Mouse (Mus musculus) T-helper 2 cell (primary cell): ENCODE measurements around the gene Abhd13.

ENCODE experiments used
- in situ Hi-C: fragments of 300-600 bp; cut with MboI, MseI; formaldehyde crosslinking; loops from one replicate; pipeline ENCODE4 v1.15.1; 2025; ENCODE audit warnings: high pct_unique_total_duplicates

Gene Abhd13

GRCm38 (mm10) chr8:9977573-9978314, at the start of gene Abhd13, which contains the start of gene Lig4:
Gene Abhd13 (plus strand): TSS chr8:9977707.
Gene Lig4 (minus strand): TSS chr8:9977686.
- in situ Hi-C loops: loop anchor here (25.0 kb wide), 1 partner anchor 1660 kb away; the partner anchor contains the start of gene Ankrd10

- in situ Hi-C loops: loop anchor here (5.0 kb wide), 1 partner anchor 583 kb away; no protein-coding TSS in a partner anchor
These were observed 47.6 kb upstream of the Abhd13 start for GRCm38 (mm10) chr8:9929746-9930445.

DNA sequence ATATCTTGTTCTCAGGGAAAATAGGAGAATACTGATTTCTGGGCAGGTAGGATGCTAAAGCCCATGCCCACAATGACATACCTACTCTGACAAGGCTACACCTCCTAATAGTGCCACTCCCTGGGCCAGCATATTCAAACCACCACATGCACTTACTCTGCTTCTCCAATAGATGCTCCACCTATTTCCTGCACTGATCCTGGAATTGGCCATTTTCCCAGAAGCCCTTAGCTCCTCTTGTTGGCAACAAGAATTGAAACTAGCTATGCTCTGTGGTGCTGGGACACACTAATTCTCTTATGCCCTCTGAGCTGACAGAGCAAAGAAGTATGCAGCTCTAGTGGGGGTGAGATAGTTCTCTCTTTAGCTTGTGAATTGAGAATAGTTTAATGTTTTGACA, 44.8 kb upstream of the Abhd13 start:
- in situ Hi-C loops: loop anchor here (5.0 kb wide), 1 partner anchor 585 kb away; no protein-coding TSS in a partner anchor

DNA sequence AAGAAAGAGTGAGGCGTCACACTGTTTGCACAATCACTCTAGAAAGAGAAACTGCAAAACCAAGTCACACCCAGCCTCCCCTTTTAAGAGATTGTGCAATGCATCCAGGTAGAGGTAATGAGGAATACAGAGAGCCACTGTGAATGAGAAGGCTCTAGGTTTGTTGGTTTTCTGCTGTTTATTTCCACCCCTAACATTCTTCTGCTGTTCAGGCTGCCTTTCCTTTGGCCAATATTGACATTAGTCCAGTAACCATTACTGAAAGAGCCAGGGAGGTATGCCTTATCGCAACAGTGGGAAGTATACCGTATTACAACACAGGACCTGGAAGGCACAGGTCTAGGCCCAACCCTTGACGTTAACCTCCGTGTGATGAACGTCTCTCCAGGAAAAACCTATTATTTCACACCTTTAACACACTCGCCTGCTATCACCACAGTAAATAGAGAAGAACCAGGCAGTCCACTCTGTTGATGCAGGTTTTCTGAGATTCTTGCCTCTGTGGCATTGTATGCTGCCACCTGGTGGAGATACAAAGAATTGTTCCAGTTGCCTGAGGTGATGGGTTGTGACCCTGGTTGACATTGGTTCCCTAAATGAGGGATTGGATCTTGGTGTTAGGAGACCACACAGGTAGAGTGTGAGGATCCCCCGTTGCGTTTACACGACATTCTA, 42.5 kb upstream of the Abhd13 start:
- in situ Hi-C loops: loop anchor here (5.0 kb wide), 1 partner anchor 588 kb away; no protein-coding TSS in a partner anchor

DNA sequence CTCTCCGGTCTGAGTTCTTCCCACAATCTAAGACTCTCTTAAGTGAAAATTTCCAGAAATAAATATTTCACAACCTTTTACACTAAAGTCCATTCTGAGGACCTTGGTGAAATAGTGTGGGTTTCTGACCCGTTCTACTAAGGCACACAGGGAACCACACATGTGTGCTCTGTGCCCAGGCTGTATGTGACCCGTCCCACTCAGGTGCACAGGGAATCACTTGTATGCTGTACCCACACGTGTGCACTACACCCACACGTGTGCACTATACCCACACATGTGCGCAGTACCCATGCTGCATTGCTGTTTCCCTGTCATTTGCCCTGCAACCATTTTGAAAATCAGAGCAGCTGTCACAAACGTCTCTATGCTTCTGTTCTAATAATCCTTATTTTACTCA, 41.9 kb upstream of the Abhd13 start:
- in situ Hi-C loops: no loop called here

DNA sequence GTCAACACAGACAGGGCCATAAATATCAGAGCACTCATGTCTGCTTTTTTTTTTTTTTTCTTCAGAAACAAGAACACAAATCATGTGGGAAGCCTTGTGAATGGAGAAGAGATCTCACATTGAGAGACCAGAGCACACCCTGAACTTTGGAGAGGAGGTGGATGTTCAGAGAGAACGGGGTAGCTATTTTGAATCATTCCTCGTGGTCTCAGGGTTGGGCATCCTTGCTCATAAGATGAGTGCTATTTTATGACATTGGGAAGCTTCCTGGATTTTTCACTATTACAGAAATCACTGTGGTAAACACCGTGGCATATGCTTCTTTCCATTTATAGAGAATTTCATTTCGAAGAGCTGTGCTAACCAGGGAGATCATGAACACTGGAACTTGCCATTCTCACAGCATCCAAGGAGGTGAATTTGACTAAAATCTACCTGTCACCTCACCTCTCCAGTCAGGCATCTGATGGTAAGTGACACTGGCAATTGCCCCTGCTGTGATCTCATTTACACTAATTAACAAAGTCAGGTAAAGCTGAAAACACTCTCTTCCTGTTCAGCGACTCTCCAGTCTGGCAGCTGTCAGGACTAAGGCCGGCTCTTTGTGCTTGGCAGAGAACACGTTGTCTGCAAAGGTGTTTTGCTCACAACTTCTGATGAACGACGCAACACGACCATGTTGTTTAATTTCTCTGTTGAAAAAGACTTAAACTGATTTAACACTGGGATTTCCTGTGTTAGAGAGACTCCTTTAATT, 28.2 kb upstream of the Abhd13 start:
- in situ Hi-C loops: loop anchor here (10.0 kb wide), 1 partner anchor 1245 kb away; no protein-coding TSS in a partner anchor

DNA sequence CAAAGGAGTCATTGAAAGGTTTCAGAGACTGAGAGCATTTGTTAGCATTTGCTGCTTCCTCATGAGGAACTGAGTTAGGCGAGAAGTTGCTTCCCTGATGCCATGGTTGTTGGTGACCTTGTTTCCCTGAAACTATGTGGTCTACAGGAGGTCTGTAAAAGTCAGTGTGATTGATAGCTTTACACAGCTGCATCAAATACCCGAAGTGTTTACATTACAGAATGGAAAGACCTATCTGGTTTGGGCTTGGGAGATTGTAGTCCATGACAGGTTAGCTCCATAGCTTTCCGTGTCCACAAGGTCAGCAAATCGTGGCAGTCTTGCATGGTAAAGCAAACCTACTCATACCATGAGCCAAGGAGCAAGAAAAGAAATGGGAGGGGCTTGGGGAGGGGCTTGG, 19.2 kb upstream of the Abhd13 start:
- in situ Hi-C loops: no loop called here

DNA sequence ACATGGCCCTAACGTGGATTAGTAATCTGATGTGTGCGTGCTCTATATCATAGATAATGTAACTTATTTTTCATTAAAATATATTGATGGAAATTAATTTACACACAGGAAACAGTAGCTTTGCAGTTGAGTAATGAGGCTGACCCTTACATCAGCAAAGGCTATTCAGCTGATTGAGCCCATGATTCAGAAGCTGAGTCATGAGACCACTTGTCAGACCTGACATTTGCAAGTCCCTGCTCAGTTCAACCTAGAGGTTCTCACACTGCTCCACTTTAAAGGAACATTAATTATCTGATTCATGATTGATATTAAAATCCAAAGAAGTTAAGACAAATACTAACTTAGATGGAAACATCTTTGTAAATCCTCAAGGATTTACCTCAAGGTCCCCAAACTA, 17.6 kb upstream of the Abhd13 start:
- in situ Hi-C loops: no loop called here

DNA sequence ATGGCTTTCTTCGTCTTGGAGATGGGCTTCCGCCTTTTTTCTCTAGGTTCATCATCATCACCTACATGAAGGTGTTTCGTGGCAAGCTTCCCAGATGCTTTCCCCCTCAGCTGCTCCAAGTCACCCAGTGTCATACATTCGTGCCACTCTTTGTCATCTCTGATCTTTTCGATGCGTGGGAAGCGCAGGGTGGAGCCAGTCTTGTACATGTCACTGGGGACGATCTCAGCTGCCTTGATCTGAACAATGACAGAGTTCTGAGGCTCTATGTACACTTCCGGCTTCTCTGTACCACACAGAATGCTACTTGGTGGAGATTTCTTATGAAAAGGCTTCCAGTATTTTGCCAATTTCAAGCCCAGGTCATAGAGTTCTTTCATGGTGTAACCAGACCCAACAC, 5.6 kb upstream of the Abhd13 start:
- in situ Hi-C loops: no loop called here

GRCm38 (mm10) chr8:9975276-9975675, 2.2 kb upstream of the Abhd13 start:
- in situ Hi-C loops: loop anchor here (25.0 kb wide), 1 partner anchor 1662 kb away; the partner anchor contains the start of gene Ankrd10

- in situ Hi-C loops: loop anchor here (25.0 kb wide), 1 partner anchor 1661 kb away; the partner anchor contains the start of gene Ankrd10
These were observed 1.5 kb upstream of the Abhd13 start for GRCm38 (mm10) chr8:9975898-9976611.

- in situ Hi-C loops: loop anchor here (25.0 kb wide), 1 partner anchor 1660 kb away; the partner anchor contains the start of gene Ankrd10
These were observed 491 bp upstream of the Abhd13 start for GRCm38 (mm10) chr8:9977016-9977415.

DNA sequence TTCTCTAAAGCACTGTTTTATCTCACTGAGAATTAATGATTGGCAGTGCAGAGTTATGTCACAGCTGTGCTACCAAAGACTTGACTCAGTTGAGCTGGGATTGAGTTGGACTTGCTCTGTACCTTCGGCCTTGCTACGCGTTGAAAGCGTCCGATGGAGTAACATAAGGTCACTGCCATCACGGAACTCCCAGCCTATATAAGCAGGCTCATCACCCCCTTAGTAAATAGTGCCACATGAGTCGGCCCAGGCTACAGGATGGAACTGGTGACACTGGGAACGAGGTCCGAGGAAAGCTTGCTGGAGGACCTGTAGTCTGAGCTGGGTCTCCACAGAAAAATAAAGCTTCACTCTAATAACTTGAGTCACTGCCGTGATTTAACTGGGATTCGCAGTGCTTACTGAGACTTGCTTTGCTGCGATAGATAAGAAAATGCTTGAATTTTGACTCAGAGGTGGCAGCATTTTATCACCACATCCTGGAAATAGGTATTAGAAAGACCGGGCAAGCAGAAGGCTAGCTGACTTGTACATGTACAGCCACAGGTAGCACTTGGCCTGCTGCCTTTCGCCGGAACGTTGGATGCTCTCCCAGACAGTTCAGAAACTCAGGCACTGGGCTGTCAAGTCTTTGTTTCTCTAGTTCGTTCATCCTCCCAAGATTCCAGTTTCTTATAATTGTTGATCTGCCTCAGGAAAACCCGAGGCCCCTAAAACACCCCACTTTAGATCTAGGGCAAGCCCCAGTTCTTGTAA, 1.1 kb downstream of the Abhd13 start:
- in situ Hi-C loops: loop anchor here (25.0 kb wide), 1 partner anchor 1659 kb away; the partner anchor contains the start of gene Ankrd10

DNA sequence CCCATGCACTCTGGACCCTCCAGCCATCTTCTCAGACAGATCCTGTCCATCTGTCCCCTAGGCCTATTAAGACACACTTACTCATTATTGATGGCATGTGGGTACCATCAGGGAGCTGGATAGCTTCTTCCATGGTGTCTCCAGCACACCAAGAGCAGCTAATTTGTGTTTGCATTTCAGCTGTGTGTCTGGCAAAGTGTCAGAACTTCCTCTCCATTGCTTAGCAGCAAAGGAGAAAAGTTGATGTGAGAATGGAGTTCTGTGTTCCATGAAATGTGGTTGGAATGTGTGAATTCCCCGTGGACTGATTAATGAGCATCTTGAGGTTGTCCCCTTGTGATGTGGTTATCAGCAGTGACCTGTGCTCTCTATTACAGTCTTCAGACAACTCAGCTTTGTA, 2.2 kb downstream of the Abhd13 start:
- in situ Hi-C loops: loop anchor here (25.0 kb wide), 1 partner anchor 1658 kb away; the partner anchor contains the start of gene Ankrd10

GRCm38 (mm10) chr8:9980188-9980587, 2.7 kb downstream of the Abhd13 start:
- in situ Hi-C loops: loop anchor here (25.0 kb wide), 1 partner anchor 1657 kb away; the partner anchor contains the start of gene Ankrd10

- in situ Hi-C loops: no loop called here
These were observed 26.6 kb downstream of the Abhd13 start for GRCm38 (mm10) chr8:10004115-10004514.

GRCm38 (mm10) chr8:10006156-10006985, 28.9 kb downstream of the Abhd13 start, which contains the start of gene Tnfsf13b:
Gene Tnfsf13b (plus strand): TSS chr8:10006467.
- in situ Hi-C loops: no loop called here

DNA sequence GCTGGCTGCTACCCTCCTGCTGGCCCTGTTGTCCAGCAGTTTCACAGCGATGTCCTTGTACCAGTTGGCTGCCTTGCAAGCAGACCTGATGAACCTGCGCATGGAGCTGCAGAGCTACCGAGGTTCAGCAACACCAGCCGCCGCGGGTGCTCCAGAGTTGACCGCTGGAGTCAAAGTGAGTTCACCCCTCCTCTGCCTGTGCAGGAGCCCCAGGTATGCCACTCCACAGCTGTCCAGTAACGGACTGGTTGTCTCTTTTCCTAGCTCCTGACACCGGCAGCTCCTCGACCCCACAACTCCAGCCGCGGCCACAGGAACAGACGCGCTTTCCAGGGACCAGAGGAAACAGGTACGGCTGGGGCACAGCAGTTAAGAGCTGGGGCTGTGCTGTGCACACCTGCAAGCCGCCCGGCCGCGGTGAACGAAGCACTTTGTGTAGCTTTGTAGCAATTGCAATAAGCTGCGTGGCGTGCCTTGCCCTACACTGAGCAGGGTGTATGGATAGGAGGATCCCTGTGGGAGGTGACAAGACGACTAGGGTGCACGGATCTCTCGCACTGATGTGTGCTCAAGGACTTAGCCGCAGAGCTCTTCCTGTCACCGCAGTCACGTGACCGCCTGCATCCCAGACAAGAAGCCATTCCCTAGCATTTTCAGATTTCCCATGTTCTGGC, 29.6 kb downstream of the Abhd13 start:
- in situ Hi-C loops: no loop called here
